Mouse (Mus musculus): Measurements from ENCODE around the gene Fam234b. TPM values are rescaled to one million over a fixed set of nuclear protein-coding genes. Genes with fewer than 3 reads are reported as not detected.
A peak's percentile ranks its signal among the peaks of the same experiment; 100 is the strongest.

Gene Fam234b
- polyA plus RNA-seq (2015; fragmentation: Nextera tagmentation; extraction: Ambion mirVana): 34.0 and 35.4 TPM in 2 replicates

GRCm38 (mm10) chr6:135197921-135198532, at the start of gene Fam234b, which contains the start of gene Hebp1:
Fam234b (plus strand) TSS chr6:135197977.
Hebp1 (minus strand) TSS chr6:135198022.
- DNase-seq (ENCODE audit: low spot score): peak; percentile 85

- peak; percentile 33 for DNase-seq (ENCODE audit: low spot score)
Measured at GRCm38 (mm10) chr6:135148506-135148905, 49.3 kb upstream of the Fam234b start.

- no peak for DNase-seq (ENCODE audit: low spot score)
Measured at GRCm38 (mm10) chr6:135149175-135149574, 48.6 kb upstream of the Fam234b start.

GRCm38 (mm10) chr6:135149722-135150121, 48.1 kb upstream of the Fam234b start:
- no peak for DNase-seq (ENCODE audit: low spot score)

- peak; percentile 64 for DNase-seq (ENCODE audit: low spot score)
Measured at GRCm38 (mm10) chr6:135150311-135150710, 47.5 kb upstream of the Fam234b start.

DNA sequence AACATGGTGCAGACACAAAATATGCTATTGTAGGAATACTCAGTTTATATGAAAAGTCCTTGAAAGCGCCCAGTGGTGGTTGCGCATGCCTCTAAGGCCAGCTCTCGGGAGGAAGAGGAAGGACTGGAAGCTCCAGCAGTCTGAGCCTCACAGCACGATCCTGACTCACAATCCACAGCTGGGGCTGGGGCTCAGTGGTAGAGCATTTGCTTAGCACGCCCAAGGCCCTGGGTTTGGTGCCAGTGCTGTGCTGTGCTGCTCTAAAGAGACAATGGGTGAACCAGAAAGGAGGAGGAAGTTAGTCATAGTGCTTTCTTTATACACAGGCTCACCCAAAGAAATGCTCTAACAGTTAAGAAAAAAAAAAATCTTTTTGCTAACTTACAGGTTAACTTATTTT, 44.1 kb upstream of the Fam234b start:
- no peak for DNase-seq (ENCODE audit: low spot score)

DNA sequence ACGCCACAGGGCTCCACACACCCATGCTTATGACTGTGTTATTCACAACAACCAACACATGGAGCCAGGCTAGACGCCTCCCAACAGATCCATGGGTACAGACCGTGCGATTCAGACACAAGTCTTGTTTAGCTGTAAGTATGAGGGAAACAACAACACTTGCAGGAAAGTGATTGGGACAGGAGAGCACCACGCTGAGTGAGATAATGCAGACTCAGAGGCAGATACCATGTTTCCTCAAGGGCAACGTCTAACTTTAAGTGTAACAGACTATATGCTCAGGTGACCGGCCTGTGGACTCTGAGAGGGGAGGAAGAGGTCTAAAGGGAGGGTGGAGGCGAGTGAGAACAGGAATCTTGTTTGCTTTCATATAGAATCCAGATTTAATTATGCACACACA, 41.2 kb upstream of the Fam234b start:
- DNase-seq (ENCODE audit: low spot score): no peak

DNA sequence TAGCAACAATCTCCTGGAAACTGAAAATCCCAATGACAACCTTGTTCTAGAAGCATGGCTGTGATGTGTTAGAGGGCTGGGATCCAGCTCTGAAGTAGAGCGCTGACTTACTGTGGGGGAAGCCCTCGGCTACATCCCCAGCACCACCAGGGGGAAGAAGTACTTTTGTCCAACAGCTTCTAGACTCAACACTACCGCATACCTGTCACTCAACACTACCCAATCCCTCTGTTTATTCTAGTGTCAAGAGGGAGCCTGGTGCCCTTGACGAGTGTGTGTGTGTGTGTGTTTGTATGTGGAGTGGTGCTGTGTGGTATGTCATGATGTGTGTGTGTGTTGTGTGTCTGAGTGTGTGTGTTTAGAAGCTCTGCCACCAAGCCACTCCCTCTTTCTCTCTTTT, 40.3 kb upstream of the Fam234b start:
- no peak for DNase-seq (ENCODE audit: low spot score)

DNA sequence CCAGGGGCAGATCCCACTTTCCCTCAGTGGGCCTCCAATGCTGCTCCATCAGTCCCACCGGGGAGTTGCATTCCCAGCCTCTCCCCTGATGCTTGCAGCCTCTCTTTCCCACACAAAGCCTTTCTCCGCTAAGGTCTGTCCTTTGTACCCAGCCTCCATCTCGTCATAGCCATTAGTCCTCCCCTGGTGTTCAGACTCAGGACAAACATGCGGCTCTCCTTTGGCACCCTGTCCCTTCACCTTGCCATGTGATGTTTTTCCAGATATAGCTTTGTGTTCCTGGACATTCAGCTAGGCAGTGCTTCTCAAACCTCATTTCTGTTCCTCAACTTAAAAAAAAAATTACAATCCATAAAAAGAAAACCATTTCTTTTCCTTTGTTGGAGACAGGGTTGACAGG, 39.3 kb upstream of the Fam234b start:
- no peak for DNase-seq (ENCODE audit: low spot score)

- DNase-seq (ENCODE audit: low spot score): no peak
Measured at GRCm38 (mm10) chr6:135161356-135161755, 36.4 kb upstream of the Fam234b start.

DNA sequence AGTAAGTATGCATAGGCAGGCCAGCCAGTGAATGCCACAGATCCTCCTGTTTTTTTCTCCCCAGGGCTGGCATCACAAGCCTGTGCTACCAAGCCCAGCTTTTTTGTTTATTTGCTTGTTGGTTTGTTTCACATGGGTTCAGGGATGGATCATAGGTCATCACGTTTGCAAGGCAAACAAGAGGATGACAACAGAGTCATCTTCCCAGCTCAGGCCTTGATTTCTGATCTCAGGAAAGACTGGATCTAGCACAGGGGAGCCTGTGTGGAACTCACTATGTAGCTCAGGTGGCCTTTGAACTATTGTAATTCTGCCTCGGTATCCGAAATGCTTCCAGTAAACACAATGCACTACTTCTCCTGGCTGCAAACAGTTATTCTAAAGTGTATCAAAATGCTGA, 35.5 kb upstream of the Fam234b start:
- DNase-seq (ENCODE audit: low spot score): no peak

- no peak for DNase-seq (ENCODE audit: low spot score)
Measured at GRCm38 (mm10) chr6:135162861-135163260, 34.9 kb upstream of the Fam234b start.

DNA sequence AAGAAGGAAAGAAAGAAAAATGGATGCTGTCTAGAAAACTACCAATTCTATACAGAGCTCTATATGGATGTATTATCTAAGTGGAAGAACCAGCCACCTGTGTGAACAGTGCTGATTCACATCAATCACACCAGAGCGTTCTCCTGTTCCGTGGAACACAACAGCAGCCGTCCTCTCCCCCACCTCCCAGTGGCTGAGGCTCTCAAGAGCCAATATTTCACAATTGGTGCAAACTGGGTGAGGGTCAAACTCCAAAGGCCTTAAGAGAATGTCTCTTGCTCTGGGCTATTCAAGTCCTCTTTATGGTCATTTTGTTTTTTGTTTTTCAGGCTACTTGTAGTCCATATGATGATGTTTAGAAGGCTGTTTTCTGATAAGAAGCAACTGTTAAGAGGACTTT, 32.6 kb upstream of the Fam234b start:
- no peak for DNase-seq (ENCODE audit: low spot score)

DNA sequence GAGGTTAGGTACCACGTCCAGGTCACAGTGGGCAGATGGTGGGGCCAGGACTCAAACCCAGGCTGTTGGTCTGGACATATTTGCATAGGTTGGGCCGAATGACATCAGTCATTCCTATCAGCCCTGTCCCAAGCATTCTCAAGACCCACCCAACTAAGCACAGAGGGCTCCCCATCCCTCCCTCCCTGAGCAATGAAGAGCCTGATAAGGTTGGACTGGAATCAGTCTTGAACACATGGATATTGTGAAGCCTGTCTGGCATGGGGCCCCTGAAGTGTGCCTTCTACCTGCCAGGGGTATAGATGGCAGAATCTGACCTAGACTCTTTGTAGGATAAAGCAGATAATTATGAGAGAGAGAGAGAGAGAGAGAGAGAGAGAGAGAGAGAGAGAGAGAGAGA, 32.1 kb upstream of the Fam234b start:
- DNase-seq (ENCODE audit: low spot score): no peak

DNA sequence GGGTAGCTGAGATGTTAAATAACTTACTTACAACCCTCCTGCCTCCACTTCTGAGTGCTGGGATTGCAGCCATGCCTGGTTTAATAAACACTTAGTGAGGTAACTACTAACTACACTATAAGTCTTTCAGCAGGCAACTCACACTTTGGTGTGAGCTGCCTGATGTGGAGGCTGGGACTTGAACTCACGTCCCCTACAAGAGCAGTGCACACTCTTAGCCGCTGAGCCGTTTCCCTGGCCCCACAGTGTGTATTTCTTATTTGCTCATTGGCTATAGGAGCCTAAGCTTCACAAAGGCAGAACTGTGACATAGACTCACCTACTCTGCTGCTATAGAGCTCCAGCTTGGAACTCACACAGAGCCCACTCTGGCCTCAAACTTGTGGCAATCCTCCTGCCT, 31.5 kb upstream of the Fam234b start:
- no peak for DNase-seq (ENCODE audit: low spot score)

- no peak for DNase-seq (ENCODE audit: low spot score)
Measured at GRCm38 (mm10) chr6:135166712-135167111, 31.1 kb upstream of the Fam234b start.

DNA sequence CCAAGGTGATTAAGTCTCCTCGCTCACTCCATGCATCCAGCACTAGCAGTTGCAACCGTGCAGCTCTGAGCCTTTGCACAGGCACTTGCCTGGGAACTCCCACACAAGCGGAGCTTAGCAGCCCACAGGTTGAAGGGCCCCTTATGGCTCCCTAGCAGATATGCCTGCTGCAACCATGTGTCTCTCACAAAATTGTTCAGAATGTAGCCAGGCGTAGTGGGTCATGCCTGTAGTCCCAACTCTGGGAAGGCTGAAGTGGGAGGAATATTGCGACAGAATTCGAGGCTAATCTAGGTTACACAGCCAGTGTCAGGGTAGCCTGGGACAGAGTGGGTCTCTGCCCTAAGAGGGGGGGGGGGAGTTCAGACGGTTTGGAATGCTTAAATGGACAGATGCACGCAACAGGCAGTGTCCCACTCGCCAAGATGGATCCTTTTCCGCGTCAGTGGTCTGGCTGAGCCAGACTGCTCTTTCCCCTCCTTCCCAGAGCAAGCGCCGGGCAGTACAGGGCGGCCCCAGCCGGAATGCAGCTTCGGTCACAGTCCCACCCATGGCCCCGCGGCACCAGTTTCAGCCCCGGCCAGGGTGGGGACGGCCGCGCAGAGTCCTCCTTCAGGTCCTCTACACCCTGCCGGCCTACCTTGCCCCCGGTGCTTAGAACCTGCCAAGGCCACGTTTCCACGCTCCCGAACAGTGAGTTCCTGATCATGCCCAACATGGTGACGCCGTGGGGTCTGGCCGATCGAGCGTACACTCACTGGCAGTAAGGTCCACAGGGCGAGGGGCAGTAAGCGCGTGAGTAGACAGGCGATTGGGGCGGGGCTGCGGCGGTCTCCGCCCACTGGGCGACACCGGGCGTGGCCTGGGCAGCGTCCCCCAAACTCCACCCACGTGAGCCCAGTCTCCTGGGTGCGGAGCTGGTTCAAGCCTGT, 30.1 kb upstream of the Fam234b start:
- peak; percentile 51 for DNase-seq (ENCODE audit: low spot score)

DNA sequence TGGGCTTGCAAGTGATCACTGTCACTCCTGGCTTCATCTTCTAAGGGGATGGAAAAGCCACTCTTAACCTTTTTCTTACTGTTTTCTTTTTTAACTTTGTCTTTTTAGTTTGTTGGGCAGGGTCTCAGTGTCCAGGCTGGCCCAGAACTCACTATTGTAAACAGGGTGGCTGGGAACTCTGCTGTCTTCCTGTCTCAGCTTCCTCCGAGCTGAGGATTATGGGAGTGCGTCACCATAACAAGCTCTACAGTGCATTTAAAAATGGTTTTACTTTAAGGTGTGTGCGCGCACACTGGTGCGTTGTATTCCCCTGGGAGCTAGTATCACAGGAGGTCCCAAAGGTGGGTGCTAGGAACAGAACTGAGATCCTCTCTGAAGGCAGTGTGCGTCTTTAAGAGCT, 29.3 kb upstream of the Fam234b start:
- DNase-seq (ENCODE audit: low spot score): no peak

DNA sequence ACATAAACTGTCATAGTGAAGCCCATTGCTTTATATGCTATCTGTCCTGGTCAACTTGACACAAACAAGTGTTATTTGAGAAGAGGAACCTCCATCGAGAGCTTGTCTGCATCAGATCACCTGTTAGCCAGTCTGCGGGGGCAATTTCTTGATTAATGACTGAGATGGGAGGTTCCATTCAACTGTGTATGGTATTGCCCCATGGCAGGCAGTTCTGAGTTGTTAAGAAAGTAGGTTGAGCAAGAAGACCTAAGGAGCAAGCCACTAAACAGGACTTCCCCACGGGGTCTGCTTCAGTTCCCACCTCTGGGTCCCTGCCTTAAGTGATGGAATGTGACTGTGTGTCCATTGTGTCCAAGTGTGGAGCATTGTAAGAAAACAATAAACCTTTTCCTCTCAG, 28.5 kb upstream of the Fam234b start:
- no peak for DNase-seq (ENCODE audit: low spot score)

GRCm38 (mm10) chr6:135171736-135172135, 26.0 kb upstream of the Fam234b start:
- no peak for DNase-seq (ENCODE audit: low spot score)

DNA sequence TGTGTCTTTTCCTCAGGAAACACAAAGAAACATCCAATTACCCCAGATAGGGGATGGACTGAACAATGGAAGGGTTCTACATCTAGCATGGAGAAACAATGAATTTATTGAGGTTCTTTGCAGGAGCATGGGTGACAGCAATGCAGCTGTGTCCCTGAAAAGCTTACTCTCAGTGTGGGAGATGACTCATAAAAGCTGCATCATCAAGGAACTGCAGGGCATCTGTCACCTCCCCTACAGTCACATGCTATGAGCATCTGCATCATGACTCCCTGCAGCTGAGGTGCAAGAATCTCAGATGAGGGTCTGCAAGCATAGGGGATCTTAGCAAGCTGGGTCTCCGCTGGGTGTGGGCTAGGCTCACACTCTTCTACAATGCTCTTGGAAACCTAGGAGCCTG, 22.8 kb upstream of the Fam234b start:
- no peak for DNase-seq (ENCODE audit: low spot score)

GRCm38 (mm10) chr6:135177271-135177670, 20.5 kb upstream of the Fam234b start:
- DNase-seq (ENCODE audit: low spot score): no peak

- no peak for DNase-seq (ENCODE audit: low spot score)
Measured at GRCm38 (mm10) chr6:135178599-135178998, 19.2 kb upstream of the Fam234b start.
